Mouse (Mus musculus): ENCODE measurements around the gene Inafm1.
"Not testable (repeated sequence)": the region's sequence is repeated elsewhere in the genome, so short reads cannot be mapped to it uniquely, and the experiment has no call there.

Inafm1 gene

DNA sequence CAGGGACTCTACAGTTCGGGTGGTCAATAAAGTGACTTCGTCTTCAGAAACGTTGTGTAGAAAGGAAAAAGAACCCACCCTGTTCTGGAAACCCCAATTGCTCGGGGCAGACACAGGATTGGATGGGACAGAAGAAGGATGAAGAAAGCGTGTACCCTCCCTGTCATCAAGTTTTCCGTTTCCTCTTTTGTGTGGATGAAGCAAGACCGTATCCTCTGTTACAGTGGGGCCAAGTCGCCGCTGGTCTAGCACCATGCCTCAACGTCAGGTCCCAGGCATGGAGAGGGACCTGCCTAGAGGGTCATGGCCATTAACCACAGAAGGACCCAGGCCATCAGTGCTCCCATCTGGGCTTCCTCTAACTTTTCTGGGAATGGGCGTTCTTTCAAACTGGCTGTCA, 15.6 kb downstream of the Inafm1 start:
- POLR2A ChIA-PET, result interaction anchor here in 1 of 4 experiments (0.7 to 0.8 kb wide), 2 partner anchors 9 to 193 kb away, joined by 3 to 5 read pairs; no protein-coding TSS in a partner anchor
- CTCF ChIA-PET, result interaction anchor here in 1 of 4 experiments (0.7 kb wide), 1 partner anchor 242 kb away, joined by 15 read pairs; no protein-coding TSS in a partner anchor

DNA sequence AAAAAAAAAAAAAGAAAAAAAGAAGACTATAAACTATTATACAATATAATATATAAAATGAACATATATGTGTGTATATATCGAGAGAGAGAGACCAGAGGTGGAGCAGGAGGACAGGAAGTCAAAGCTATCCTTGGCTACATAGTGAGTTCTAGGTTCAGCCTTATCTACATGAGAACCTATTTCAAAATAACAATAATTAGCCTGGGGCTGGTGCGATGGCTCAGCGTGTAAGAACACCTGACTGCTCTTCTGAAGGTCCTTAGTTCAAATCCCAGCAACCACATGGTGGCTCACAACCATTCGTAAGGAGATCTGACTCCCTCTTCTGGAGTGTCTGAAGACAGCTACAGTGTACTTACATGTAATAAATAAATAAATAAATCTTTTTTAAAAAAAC, 17.5 kb downstream of the Inafm1 start:
- POLR2A ChIA-PET, result not testable (repeated sequence)
- CTCF ChIA-PET, result interaction anchor here in 1 of 4 experiments (0.6 kb wide), 1 partner anchor 269 kb away, joined by 3 read pairs; no protein-coding TSS in a partner anchor

DNA sequence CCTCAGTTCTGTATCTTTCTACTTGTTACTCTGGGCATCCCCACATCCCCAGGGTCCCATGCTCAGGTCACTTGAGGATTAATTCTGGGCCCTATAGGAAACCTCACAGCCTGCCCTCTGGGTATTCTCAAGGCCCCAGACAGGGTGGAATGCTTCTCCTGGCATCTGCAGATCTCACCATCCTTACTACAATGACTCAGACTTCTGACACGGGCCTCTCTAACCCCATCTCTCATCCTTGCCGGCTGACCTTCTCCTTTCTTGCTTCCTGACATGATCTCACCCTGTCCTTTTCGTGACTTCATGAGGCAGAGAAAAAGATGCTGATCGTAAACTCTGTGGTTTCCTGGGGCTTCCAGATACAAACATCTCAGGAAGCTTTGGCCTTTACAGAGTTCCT, 19.2 kb downstream of the Inafm1 start:
- CTCF ChIA-PET, result no interaction called here

GRCm38 (mm10) chr7:16250687-16251086, 22.7 kb downstream of the Inafm1 start:
- ChIA-PET CTCF (interaction anchor here in 1 of 4 experiments (0.9 to 1.0 kb wide), 2 partner anchors 12 to 98 kb away, joined by 3 read pairs; no protein-coding TSS in a partner anchor), POLR2A (interaction anchor here in 1 of 4 experiments (0.6 to 1.0 kb wide), 3 partner anchors 10 to 917 kb away, joined by 3 read pairs; no protein-coding TSS in a partner anchor)

More for the DNA sequence above, 19.2 kb downstream of the Inafm1 start:
- POLR2A ChIA-PET, result no interaction called here

GRCm38 (mm10) chr7:16245958-16246357, 27.5 kb downstream of the Inafm1 start:
- ChIA-PET POLR2A (interaction anchor here in 1 of 4 experiments (0.7 kb wide), 1 partner anchor 40 kb away, joined by 3 read pairs; no protein-coding TSS in a partner anchor), CTCF (interaction anchor here in 2 of 4 experiments (0.6 to 1.5 kb wide), 6 partner anchors 17 to 770 kb away, joined by 3 to 8 read pairs (median 3); partner anchors contain the start of genes Napa (in 1 of the 2) and Zc3h4 (in 1 of the 2))

GRCm38 (mm10) chr7:16244067-16244466, 29.4 kb downstream of the Inafm1 start, which contains the start of gene C5ar2:
Gene C5ar2, minus strand, starts transcription at chr7:16244154.
- ChIA-PET CTCF (interaction anchor here in 1 of 4 experiments (0.6 to 0.7 kb wide), 2 partner anchors 13 to 30 kb away, joined by 3 to 14 read pairs; no protein-coding TSS in a partner anchor), POLR2A (no interaction called here)

DNA sequence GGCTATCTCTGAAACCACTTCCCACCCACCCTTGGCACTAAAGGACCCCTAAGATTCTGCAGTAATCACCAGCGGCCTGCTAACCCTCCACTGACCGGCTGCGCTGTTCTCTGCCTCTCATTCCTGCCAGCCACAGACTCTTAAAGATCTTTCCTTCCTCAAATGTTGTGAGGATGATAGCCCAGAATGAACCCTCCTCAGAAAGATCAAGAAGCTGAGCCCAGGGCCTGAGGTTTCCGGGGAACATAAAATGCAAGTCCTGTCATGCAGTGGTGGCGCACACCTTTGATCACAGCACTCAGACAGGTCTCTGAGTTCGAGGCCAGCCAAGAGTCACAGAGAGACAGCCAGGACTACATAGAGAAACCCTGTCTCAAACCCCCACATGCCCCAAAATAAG, 31.2 kb downstream of the Inafm1 start:
- POLR2A ChIA-PET, result interaction anchor here in 1 of 4 experiments (0.6 kb wide), 2 partner anchors 40 to 53 kb away, joined by 3 read pairs; no protein-coding TSS in a partner anchor
- CTCF ChIA-PET, result no interaction called here

DNA sequence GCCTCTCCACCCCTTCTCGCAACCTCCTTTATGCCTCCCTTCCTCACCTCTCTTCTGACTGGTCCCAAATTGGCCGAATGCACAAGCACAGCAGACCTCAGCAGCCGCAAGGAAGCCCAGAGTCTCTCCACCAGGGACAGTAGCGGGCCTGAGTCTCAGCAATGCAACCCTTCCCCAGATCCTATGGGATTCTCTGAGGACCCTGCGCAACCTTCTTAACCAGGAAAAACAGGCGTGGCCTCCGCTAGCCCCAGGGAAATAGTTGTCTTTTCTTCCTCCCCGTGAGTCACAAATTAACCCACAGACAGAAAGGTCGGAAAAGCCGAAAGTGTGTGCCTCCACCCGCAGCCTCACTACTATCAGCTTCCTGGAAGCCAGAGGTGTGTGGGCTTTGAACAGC, 31.6 kb downstream of the Inafm1 start:
- CTCF ChIA-PET, result interaction anchor here in 1 of 4 experiments (1.1 kb wide), 1 partner anchor 21 kb away, joined by 4 read pairs; no protein-coding TSS in a partner anchor
- POLR2A ChIA-PET, result interaction anchor here in 1 of 4 experiments (0.6 kb wide), 2 partner anchors 40 to 54 kb away, joined by 3 read pairs; no protein-coding TSS in a partner anchor

DNA sequence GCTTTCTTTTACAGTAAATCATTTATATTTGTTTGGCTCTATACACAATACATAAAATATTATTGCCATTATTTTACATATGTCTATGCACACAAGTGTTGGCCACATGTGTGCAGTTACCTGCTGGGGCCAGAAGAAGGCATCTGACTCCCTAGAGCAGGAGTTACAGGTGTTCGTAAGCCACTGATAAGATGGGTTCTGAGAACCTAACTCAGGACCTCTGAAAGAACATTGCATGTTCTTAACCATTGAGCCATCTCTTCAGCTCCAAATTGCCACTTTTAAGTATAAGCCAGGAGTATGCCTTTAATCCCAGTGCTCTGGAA, 32.5 kb downstream of the Inafm1 start:
- CTCF ChIA-PET, result interaction anchor here in 2 of 4 experiments (1.1 to 1.5 kb wide), 3 partner anchors 22 to 65 kb away, joined by 4 read pairs; partner anchors contain the start of gene Meis3 (in 1 of the 2)

GRCm38 (mm10) chr7:16240281-16240977, 33.0 kb downstream of the Inafm1 start:
- POLR2A ChIA-PET, result interaction anchor here in 2 of 4 experiments (0.7 to 1.2 kb wide), 3 partner anchors 10 to 533 kb away, joined by 3 read pairs; no protein-coding TSS in a partner anchor

More for the DNA sequence above, 32.5 kb downstream of the Inafm1 start:
- POLR2A ChIA-PET, result interaction anchor here in 1 of 4 experiments (1.2 kb wide), 1 partner anchor 9 kb away, joined by 3 read pairs; no protein-coding TSS in a partner anchor

GRCm38 (mm10) chr7:16239554-16239997, 33.8 kb downstream of the Inafm1 start:
- POLR2A ChIA-PET, result interaction anchor here in 3 of 4 experiments (0.5 to 1.2 kb wide), 5 partner anchors 10 to 78 kb away, joined by 3 to 6 read pairs (median 4); partner anchors contain the start of gene Dhx34 (in 1 of the 3)
- CTCF ChIA-PET, result interaction anchor here in 3 of 4 experiments (0.5 to 1.5 kb wide), 5 partner anchors 21 to 826 kb away, joined by 3 to 6 read pairs (median 4); partner anchors contain the start of gene Meis3 (in 1 of the 3)

More at GRCm38 (mm10) chr7:16240281-16240977, 33.0 kb downstream of the Inafm1 start:
- CTCF ChIA-PET, result interaction anchor here in 3 of 4 experiments (0.6 to 1.5 kb wide), 4 partner anchors 20 to 244 kb away, joined by 3 to 6 read pairs (median 4); partner anchors contain the start of gene Meis3 (in 1 of the 3)

DNA sequence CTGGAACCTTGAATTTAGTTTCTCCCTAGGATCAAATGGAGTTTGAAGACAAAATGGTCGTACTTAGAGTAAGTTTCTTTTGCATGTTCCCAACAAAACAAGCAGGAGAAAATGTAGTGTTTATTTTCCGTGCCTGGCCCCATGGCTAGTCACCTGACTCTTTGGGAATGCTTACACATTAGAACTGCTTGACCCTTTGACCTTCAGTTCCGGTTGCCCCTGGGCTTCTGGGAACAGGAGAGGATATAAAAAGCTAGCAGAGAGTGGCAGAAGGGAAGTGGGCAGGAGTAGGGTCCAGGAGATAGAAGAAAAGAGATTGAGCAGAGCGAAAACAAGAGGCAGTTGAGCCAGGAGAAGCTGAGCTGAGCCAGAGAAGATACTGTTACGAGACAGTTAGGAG, 43.5 kb downstream of the Inafm1 start:
- CTCF ChIA-PET, result interaction anchor here in 2 of 4 experiments (0.5 to 0.7 kb wide), 3 partner anchors 56 to 282 kb away, joined by 3 read pairs; no protein-coding TSS in a partner anchor

More for the DNA sequence above, 43.5 kb downstream of the Inafm1 start:
- POLR2A ChIA-PET, result interaction anchor here in 3 of 4 experiments (0.6 to 1.9 kb wide), 10 partner anchors 10 to 167 kb away, joined by 3 to 5 read pairs (median 3); partner anchors contain the start of genes Inafm1 (in 1 of the 3) and Slc8a2 (in 1 of the 3)

All from embryonic stem cell, embryonic (primary cell).